Mouse (Mus musculus) forebrain, embryonic 16.5 days (tissue): ENCODE measurements around the gene Bcl2. TPM values are rescaled to one million over a fixed set of nuclear protein-coding genes. Genes with fewer than 3 reads are reported as not detected.

ENCODE experiments used
- ATAC-seq: fragments of 200-750 bp; cut with Nextera tagmentation; 2 replicates; pipeline ENCODE4 v1.8.0; 2017; ENCODE audit warnings: mild to moderate bottlenecking, moderate library complexity
- H3K27ac ChIP-seq: fragments of 300-500 bp; sonication (generic); 2 replicates; pipeline ENCODE4 v1.5.1; 2014; ENCODE audit warnings: low read length, control low read depth
- H3K27me3 ChIP-seq: fragments of 300-500 bp; sonication (generic); replicated peaks from 2 replicates; pipeline ENCODE4 v1.6.1; 2014; ENCODE audit warnings: low read length; ENCODE audit not compliant: control insufficient read depth, insufficient read depth
- H3K36me3 ChIP-seq: fragments of 300-500 bp; sonication (generic); 2 replicates; pipeline ENCODE4 v1.6.1; 2014; ENCODE audit not compliant: control insufficient read depth, insufficient read depth
- H3K4me1 ChIP-seq: fragments of 300-500 bp; sonication (generic); replicated peaks from 2 replicates; pipeline ENCODE4 v1.6.1; 2014; ENCODE audit warnings: low read length; ENCODE audit not compliant: control insufficient read depth, insufficient read depth
- H3K4me2 ChIP-seq: fragments of 300-500 bp; sonication (generic); 2 replicates; pipeline ENCODE4 v1.6.1; 2014; ENCODE audit warnings: mild to moderate bottlenecking, low read length, control low read depth
- H3K4me3 ChIP-seq: fragments of 300-500 bp; sonication (generic); replicated peaks from 2 replicates; pipeline ENCODE4 v1.5.1; 2014; ENCODE audit warnings: mild to moderate bottlenecking, low read length, control low read depth
- H3K9ac ChIP-seq: fragments of 300-500 bp; sonication (generic); replicated peaks from 2 replicates; pipeline ENCODE4 v1.6.1; 2014; ENCODE audit warnings: low read depth, low read length, control low read depth
- H3K9me3 ChIP-seq: fragments of 300-500 bp; sonication (generic); 2 replicates; pipeline ENCODE4 v1.6.1; 2016; ENCODE audit warnings: low read length; ENCODE audit not compliant: control insufficient read depth
- WGBS: fragments of 180-500 bp; shearing (Covaris S2); extraction: QIAGEN DNeasy Blood & Tissue Kit; methylation state at CpG from one replicate; pipeline ENCODE4 v1.1.7; 2014; 5-methylcytosine and 5-hydroxymethylcytosine counted together
- microRNA-seq: library from miRNA; unstranded; fragments of <30 nt; microRNA quantifications from one replicate; pipeline ENCODE4, GENCODE M21; 2017
- polyA plus RNA-seq: library from polyadenylated mRNA; unstranded; fragments of >200 nt; fragmentation: Nextera tagmentation; extraction: Ambion mirVana; gene quantifications from 2 replicates; pipeline ENCODE4 v1.2.1, GENCODE M21; 2015

The Bcl2 gene
- polyA plus RNA-seq, 1 experiment from 2014 or later, result 13.7 TPM

- H3K27me3 ChIP-seq, result no peaks in the 10 kb centered on the region
- WGBS, result 87% methylated on average over 3 of the region's 3 CpGs
- no peaks in the 10 kb centered on the region for H3K4me1 ChIP-seq
- no peak for ATAC-seq
- no peak overlapping the region for H3K4me3 ChIP-seq
- H3K9me3 ChIP-seq, result no peaks in the 10 kb centered on the region
- no peak overlapping the region for H3K27ac ChIP-seq
- H3K36me3 ChIP-seq, result no peaks in the 10 kb centered on the region
- H3K4me2 ChIP-seq, result no peak overlapping the region
- H3K9ac ChIP-seq, result no peak overlapping the region
Measured at GRCm38 (mm10) chr1:106503910-106504309, 210.2 kb downstream of the Bcl2 start.

- no peaks in the 10 kb centered on the region for H3K4me1 ChIP-seq
- 74% methylated on average over 4 of the region's 4 CpGs for WGBS
- no peaks in the 10 kb centered on the region for H3K9me3 ChIP-seq
- H3K27ac ChIP-seq, result no peak overlapping the region
- no peaks in the 10 kb centered on the region for H3K27me3 ChIP-seq
- no peak overlapping the region for H3K9ac ChIP-seq
- H3K4me2 ChIP-seq, result no peak overlapping the region
- H3K4me3 ChIP-seq, result no peak overlapping the region
- H3K36me3 ChIP-seq, result no peaks in the 10 kb centered on the region
- peak; percentile 52; the same call in 1 of the 2 replicates for ATAC-seq
Measured at GRCm38 (mm10) chr1:106503407-106503806, 210.7 kb downstream of the Bcl2 start.

GRCm38 (mm10) chr1:106497999-106498398, 216.1 kb downstream of the Bcl2 start:
- no peak overlapping the region for H3K4me3 ChIP-seq
- ATAC-seq, result no peak
- no peaks in the 10 kb centered on the region for H3K36me3 ChIP-seq
- H3K27ac ChIP-seq, result no peak overlapping the region
- H3K9me3 ChIP-seq, result no peaks in the 10 kb centered on the region
- WGBS, result 47% methylated on average over 2 of the region's 2 CpGs
- no peak overlapping the region for H3K4me2 ChIP-seq
- 0 out of 2 replicates have a peak, but pooled peaks cover 2% of the 10 kb centered on the region for H3K4me1 ChIP-seq
- no peak overlapping the region for H3K9ac ChIP-seq
- no peaks in the 10 kb centered on the region for H3K27me3 ChIP-seq

Small RNAs within 50 kb of the gene (microRNA-seq; reads per million reads assigned to microRNA genes)
- not detected for gene Mir3473f

Other genes with a start within 250 kb of the Bcl2 start
- gene Kdsr, start 45.5 kb upstream of the Bcl2 start, polyA plus RNA-seq, result 16.2 and 18.7 TPM in 2 replicates
- gene Vps4b, start 82.5 kb upstream of the Bcl2 start, polyA plus RNA-seq, result 45.7 and 46.0 TPM in 2 replicates
- not detected in 2 replicates for gene Serpinb5, start 146.9 kb upstream of the Bcl2 start, polyA plus RNA-seq
- not detected in 2 replicates for gene Serpinb12, start 220.2 kb upstream of the Bcl2 start, polyA plus RNA-seq